Mouse (Mus musculus) kidney, adult 2 months (tissue): ENCODE measurements at regions not wholly inside any gene's neighbourhood (a gene's known extent, or its start where the extent isn't known, plus 50 kb on each side); places are given as distances from the start of the nearest gene placed in this dataset.

Experiments used
- CTCF ChIP-seq: fragments of 200-500 bp; conservative IDR thresholded peaks from 2 replicates; pipeline ENCODE4 v1.5.1; 2011; ENCODE audit warnings: low read depth, mild to moderate bottlenecking, control low read depth, low read length, moderate library complexity, mixed read lengths; ENCODE audit not compliant: insufficient read depth, insufficient read length
- POLR2A ChIP-seq: fragments of 200-500 bp; IDR thresholded peaks from one replicate; pipeline ENCODE4 v1.6.1; 2011; ENCODE audit warnings: low read depth, low read length, control low read depth

- TF ChIP-seq CTCF (no peak), POLR2A (no peak)
Observed at GRCm38 (mm10) chr10:97940345-97940744, 213.8 kb upstream of the C030005K15Rik start.
